Mouse (Mus musculus) lung, postnatal 0 days (tissue): ENCODE data around the gene Lnx2.

Source experiments
- CTCF ChIP-seq: IDR thresholded peaks from 2 replicates; pipeline ENCODE4 v1.5.1; 2016; ENCODE audit warnings: antibody characterized with exemption, mild to moderate bottlenecking
- EP300 ChIP-seq: IDR thresholded peaks from 2 replicates; pipeline ENCODE4 v1.6.1; 2016; ENCODE audit warnings: antibody characterized with exemption, mild to moderate bottlenecking, control low read depth

GRCm38 (mm10) chr5:147076799-147077165, 396 bp upstream of the Lnx2 start, which contains the start of gene Polr1d:
- TF ChIP-seq CTCF (no peak), EP300 (no peak)
